Mouse (Mus musculus): Measurements from ENCODE around the gene Cdk2ap1. TPM values are rescaled to one million over a fixed set of nuclear protein-coding genes. Genes with fewer than 3 reads are reported as not detected.
"Not testable (repeated sequence)": the region's sequence is repeated elsewhere in the genome, so short reads cannot be mapped to it uniquely, and the experiment has no call there.

Cdk2ap1 gene
- polyA plus RNA-seq, 1 experiment, result 88.0 TPM

DNA sequence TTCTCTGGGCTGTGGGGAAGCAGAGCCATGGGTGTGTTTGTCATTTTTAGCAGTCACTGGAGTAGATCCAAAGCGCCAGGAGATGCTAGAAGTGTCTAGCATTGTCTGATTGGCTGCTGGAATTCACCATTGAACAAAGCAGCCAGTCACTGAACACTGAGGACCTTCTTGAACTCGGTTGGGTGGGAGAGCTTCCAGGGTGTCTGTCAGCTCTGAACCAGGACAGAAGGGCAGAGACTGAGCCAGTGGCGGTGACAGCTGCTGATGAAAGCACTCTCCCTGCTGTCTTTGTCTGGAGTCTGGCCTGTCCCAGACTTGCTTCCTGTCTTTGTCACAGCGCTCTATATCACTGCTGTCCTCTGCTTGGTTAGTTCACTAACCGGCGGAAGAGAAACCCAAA lies 28.5 kb downstream of the Cdk2ap1 start:
- no peak overlapping the region for H3K27ac ChIP-seq (ENCODE audit: insufficient read depth, low read depth, low read length)
- peaks cover 12% of the 10 kb centered on the region for H3K4me1 ChIP-seq (ENCODE audit: control insufficient read depth, insufficient read depth, low read length)
- TF ChIP-seq CTCF (IDR thresholded peaks at IDR 0.05; ENCODE audit: low read depth, low read length), result no peak
- TF ChIP-seq POLR2A (IDR thresholded peaks at IDR 0.05; ENCODE audit: borderline replicate concordance, low read depth, low read length), result no peak
- no peak overlapping the region for H3K4me3 ChIP-seq (ENCODE audit: insufficient read depth, low read length)

DNA sequence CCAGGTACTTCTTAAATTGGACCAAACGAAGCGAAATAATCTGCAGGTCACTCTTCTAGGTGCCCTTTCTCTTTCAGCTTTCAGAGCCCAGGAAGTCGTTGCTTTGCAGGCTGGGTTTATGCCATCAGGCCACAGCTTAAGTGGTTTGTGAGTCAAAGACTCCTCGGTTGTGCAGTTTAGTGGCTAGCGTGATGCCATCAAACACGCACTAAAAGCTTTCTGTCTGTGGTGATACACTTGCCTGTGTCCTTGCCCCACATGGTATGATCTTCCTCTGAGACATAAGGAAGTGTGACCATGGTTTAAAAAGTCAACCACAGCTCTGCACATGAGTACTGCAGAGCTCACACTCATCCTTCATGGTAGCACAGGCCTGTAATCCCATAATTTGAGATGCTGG lies 32.8 kb downstream of the Cdk2ap1 start:
- TF ChIP-seq POLR2A (IDR thresholded peaks at IDR 0.05; ENCODE audit: borderline replicate concordance, low read depth, low read length) (no peak), CTCF (IDR thresholded peaks at IDR 0.05; ENCODE audit: low read depth, low read length) (no peak)
- peaks cover 22% of the 10 kb centered on the region for H3K4me1 ChIP-seq (ENCODE audit: control insufficient read depth, insufficient read depth, low read length)
- no peak overlapping the region for H3K4me3 ChIP-seq (ENCODE audit: insufficient read depth, low read length)
- no peak overlapping the region for H3K27ac ChIP-seq (ENCODE audit: insufficient read depth, low read depth, low read length)

DNA sequence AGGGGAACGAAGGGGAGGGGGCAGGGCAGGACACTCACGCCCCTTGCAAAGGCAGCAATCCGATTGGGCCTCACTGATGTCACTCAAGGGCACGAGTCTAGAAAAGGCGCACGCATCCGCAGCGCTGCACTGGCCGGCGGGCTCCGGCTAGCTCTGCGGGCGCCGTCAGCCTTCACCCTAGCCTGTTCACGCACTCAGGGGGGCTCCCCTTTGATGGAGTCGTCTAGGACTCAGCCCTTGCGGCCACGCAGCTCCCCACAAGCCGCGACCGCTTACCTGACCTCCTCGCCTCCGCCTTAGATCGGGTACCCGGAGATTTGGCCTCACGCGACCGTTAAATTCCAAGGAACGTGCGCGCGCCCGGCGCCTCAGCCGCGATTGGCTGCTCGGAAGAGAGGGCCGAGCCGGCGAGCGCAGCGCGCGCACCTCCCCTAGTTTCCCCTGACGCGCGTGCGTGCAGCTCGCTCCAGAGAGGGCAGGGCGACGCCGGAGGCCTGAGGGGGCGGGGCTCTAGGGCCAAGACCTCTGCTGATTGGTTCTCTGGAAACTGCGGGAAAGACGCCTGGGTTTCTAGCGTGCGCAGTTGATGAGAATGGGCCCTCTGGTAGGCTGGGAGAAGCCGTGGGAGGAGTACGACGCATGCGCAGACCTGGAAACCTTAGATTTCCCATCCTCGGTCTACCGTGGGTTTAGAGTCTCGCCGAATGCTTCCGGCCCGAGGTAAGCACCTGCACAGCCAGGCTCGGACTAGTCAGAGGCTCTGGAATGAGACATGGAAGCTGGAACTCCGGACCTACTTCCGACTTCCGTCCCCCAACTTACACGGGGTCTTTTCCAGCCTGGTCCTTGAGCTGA lies 35.1 kb downstream of the Cdk2ap1 start, which contains the start of the genes Mphosph9 and 2810006K23Rik:
Mphosph9 (minus strand) TSS at position 463 of the 855 bp plus-strand sequence.
2810006K23Rik (plus strand) TSS at position 580 of the 855 bp plus-strand sequence.
- H3K27ac ChIP-seq (ENCODE audit: insufficient read depth, low read depth, low read length), result peak within 1 kb of the TSS; percentile 77
- TF ChIP-seq POLR2A (IDR thresholded peaks at IDR 0.05; ENCODE audit: borderline replicate concordance, low read depth, low read length) (peak; percentile 95), CTCF (IDR thresholded peaks at IDR 0.05; ENCODE audit: low read depth, low read length) (no peak)
- peak within 1 kb of the TSS; percentile 87 for H3K4me3 ChIP-seq (ENCODE audit: insufficient read depth, low read length)
- H3K4me1 ChIP-seq (ENCODE audit: control insufficient read depth, insufficient read depth, low read length), result peaks cover 22% of the 10 kb centered on the region

DNA sequence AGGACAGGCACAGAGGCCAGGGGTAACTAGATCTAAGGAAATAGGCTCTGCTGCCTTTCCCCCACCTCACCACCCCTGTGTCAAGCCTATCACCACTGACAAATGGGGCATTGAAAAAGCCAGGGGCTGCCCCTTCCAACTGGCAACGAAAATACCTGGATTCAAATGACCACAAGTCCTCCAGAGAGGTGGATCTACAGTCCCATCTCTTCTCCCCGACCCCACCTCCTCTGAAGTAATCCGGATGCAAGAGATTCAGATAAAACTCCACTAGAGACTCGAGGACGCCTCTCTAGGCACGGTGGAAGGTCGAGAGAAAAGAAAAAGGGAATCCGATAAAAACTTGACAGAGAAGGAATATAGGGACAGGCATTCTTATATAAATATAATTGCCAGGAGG lies 36.1 kb downstream of the Cdk2ap1 start:
- Histone ChIP-seq H3K27ac (ENCODE audit: insufficient read depth, low read depth, low read length) (no peak overlapping the region), H3K4me3 (ENCODE audit: insufficient read depth, low read length) (peak overlapping the region; percentile 87), H3K4me1 (ENCODE audit: control insufficient read depth, insufficient read depth, low read length) (peaks cover 22% of the 10 kb centered on the region)
- TF ChIP-seq CTCF (IDR thresholded peaks at IDR 0.05; ENCODE audit: low read depth, low read length) (no peak), POLR2A (IDR thresholded peaks at IDR 0.05; ENCODE audit: borderline replicate concordance, low read depth, low read length) (no peak)

DNA sequence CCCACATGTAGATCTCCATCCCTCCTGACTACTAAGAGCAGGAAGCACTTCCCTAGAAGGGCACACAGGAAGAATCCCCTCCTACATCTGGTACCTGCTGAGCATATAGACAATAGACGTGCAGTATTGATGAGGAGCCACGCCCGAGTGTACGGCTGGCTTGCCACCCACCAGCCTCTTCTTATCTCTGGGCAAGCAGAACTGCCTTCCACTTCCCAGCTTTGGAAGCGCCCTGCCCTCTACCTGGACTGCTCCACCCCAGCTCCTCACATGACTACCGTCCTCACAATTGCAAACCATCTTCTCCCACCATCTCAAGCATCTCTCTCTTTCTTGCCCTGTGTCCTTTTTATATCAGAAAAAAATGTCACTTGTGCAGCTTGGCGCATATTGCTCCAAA lies 45.2 kb downstream of the Cdk2ap1 start:
- no peak overlapping the region for H3K4me3 ChIP-seq (ENCODE audit: insufficient read depth, low read length)
- TF ChIP-seq POLR2A (IDR thresholded peaks at IDR 0.05; ENCODE audit: borderline replicate concordance, low read depth, low read length) (no peak), CTCF (IDR thresholded peaks at IDR 0.05; ENCODE audit: low read depth, low read length) (no peak)

DNA sequence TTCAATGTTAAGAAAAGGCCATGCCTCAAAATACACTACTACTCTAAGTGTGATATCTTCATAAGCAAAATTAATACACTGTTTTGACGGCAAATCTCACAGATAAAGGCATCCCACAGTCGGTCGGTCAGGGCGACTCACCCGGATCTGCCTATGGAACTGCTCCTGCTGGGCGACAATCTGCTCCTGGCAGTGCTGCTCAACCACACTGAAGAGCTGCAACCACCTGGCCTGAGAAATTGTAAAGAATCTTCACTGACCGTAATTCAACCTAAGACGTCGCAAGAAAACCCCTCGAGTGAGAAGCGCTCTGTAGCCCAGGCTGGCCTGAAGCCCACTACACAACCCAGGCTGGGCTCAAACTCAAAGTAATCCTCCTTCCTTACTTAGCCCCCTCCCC lies 46.9 kb downstream of the Cdk2ap1 start:
- no peaks in the 10 kb centered on the region for H3K4me1 ChIP-seq (ENCODE audit: control insufficient read depth, insufficient read depth, low read length)
- H3K27ac ChIP-seq (ENCODE audit: insufficient read depth, low read depth, low read length), result no peak overlapping the region
- TF ChIP-seq CTCF (IDR thresholded peaks at IDR 0.05; ENCODE audit: low read depth, low read length), result no peak
- no peak for TF ChIP-seq POLR2A (IDR thresholded peaks at IDR 0.05; ENCODE audit: borderline replicate concordance, low read depth, low read length)
- H3K4me3 ChIP-seq (ENCODE audit: insufficient read depth, low read length), result no peak overlapping the region

More for the DNA sequence above, 45.2 kb downstream of the Cdk2ap1 start:
- no peaks in the 10 kb centered on the region for H3K4me1 ChIP-seq (ENCODE audit: control insufficient read depth, insufficient read depth, low read length)
- H3K27ac ChIP-seq (ENCODE audit: insufficient read depth, low read depth, low read length), result no peak overlapping the region

DNA sequence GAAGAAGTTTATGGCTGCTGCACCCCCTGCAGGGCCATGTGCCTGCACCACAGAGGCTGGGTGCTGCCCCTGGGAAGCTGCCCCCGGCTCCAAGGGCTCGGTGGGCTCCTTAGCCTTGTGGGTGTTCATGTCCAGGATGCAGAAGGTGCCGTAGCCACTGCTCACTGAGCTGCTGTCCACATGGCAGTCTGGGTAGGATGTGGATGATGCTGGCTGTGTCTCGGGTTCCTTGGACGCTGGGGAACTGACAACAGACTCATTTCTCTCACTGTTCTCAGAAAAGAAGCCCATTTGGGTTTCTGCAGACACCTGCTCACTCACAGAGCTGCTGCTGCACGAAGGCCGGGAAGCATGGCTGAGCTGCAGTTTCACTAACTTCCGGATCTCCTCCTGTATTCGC lies 47.4 kb downstream of the Cdk2ap1 start:
- H3K27ac ChIP-seq (ENCODE audit: insufficient read depth, low read depth, low read length), result no peak overlapping the region
- TF ChIP-seq POLR2A (IDR thresholded peaks at IDR 0.05; ENCODE audit: borderline replicate concordance, low read depth, low read length) (no peak), CTCF (IDR thresholded peaks at IDR 0.05; ENCODE audit: low read depth, low read length) (no peak)
- H3K4me3 ChIP-seq (ENCODE audit: insufficient read depth, low read length), result no peak overlapping the region
- no peaks in the 10 kb centered on the region for H3K4me1 ChIP-seq (ENCODE audit: control insufficient read depth, insufficient read depth, low read length)

DNA sequence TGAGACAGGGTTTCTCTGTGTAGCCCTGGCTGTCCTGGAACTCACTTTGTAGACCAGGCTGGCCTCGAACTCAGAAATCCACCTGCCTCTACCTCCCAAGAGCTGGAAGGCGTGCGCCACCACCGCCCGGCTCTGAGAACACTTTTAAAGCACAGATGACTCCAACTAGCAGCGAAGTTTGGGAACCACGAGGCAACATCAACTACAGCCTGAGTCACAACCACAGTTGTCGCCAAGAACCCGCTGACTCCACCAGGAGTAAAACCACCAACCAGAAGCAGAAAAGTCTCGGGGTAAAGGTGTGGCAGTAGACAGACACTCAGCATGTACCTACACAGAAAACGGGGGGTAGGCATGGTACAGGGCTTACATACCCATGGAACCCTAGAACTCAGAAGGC lies 52.8 kb downstream of the Cdk2ap1 start:
- TF ChIP-seq CTCF (IDR thresholded peaks at IDR 0.05; ENCODE audit: low read depth, low read length) (no peak), POLR2A (IDR thresholded peaks at IDR 0.05; ENCODE audit: borderline replicate concordance, low read depth, low read length) (no peak)
- H3K27ac ChIP-seq (ENCODE audit: insufficient read depth, low read depth, low read length), result no peak overlapping the region
- H3K4me3 ChIP-seq (ENCODE audit: insufficient read depth, low read length), result no peak overlapping the region
- no peaks in the 10 kb centered on the region for H3K4me1 ChIP-seq (ENCODE audit: control insufficient read depth, insufficient read depth, low read length)

DNA sequence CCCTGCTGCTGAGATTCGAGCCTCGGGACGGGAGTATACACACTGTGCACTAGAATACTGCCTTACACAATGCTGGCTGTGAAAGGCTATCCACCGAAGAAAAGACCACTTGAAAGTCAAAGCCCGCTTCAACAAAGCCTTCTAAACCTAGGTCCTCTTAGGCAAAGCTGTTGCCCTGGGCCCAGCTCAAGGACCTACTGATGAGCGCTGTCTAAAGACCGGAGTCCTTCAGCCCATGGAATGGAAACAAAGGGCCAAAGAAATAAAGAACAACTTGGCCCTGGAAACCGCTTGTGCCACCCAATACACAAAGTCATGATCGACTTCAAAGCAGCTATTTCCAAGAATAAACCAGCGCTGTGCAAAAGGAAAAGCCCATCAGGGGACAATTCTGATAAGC lies 53.7 kb downstream of the Cdk2ap1 start:
- no peaks in the 10 kb centered on the region for H3K4me1 ChIP-seq (ENCODE audit: control insufficient read depth, insufficient read depth, low read length)
- H3K4me3 ChIP-seq (ENCODE audit: insufficient read depth, low read length), result no peak overlapping the region
- TF ChIP-seq POLR2A (IDR thresholded peaks at IDR 0.05; ENCODE audit: borderline replicate concordance, low read depth, low read length) (no peak), CTCF (IDR thresholded peaks at IDR 0.05; ENCODE audit: low read depth, low read length) (no peak)
- H3K27ac ChIP-seq (ENCODE audit: insufficient read depth, low read depth, low read length), result no peak overlapping the region

DNA sequence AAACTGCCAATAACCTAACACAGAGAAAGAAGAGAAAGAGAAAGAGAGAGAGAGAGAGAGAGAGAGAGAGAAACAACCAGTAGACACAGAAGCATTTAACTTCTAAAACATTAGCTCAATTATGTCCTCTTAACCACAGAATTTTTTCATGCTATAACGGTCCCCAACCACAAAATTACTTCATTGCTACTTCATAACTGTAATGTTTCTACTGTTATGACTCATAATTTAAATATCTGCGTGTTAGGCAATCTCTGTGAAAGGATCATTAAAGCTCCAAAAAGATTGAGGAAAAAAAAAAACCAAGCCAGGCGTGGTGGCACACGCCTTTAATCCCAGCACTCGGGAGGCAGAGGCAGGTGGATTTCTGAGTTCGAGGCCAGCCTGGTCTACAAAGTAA lies 60.0 kb downstream of the Cdk2ap1 start:
- H3K27ac ChIP-seq (ENCODE audit: insufficient read depth, low read depth, low read length); H3K4me1 ChIP-seq (ENCODE audit: control insufficient read depth, insufficient read depth, low read length); H3K4me3 ChIP-seq (ENCODE audit: insufficient read depth, low read length): not testable (repeated sequence)

All from bone marrow macrophage, adult 2 months (primary cell).